Mouse (Mus musculus) heart, adult 2 months (tissue): ENCODE results near the gene Pex26. TPM values are rescaled to one million over a fixed set of nuclear protein-coding genes. Genes with fewer than 3 reads are reported as not detected.

ENCODE experiments used
- DNase-seq, 2 experiments: peaks; one replicate each; pipeline ENCODE4 v3.0.0; 2021
- H3K27ac ChIP-seq: fragments of 200-600 bp; 2 replicates; pipeline ENCODE4 v1.8.1; 2022
- H3K27me3 ChIP-seq: fragments of 200-500 bp; 2 replicates; pipeline ENCODE4 v1.6.1; 2012; ENCODE audit warnings: mild to moderate bottlenecking, low read length, inconsistent platforms, mixed read lengths; ENCODE audit not compliant: control insufficient read depth, insufficient read depth
- H3K36me3 ChIP-seq: fragments of 200-500 bp; 2 replicates; pipeline ENCODE4 v1.6.1; 2012; ENCODE audit warnings: low read length, inconsistent platforms; ENCODE audit not compliant: control insufficient read depth, insufficient read depth
- H3K4me1 ChIP-seq: fragments of 200-500 bp; 2 replicates; pipeline ENCODE4 v1.6.1; 2011; ENCODE audit warnings: low read length; ENCODE audit not compliant: control insufficient read depth, insufficient read depth
- H3K4me3 ChIP-seq: fragments of 200-600 bp; 2 replicates; pipeline ENCODE4 v1.8.1; 2022
- H3K79me2 ChIP-seq: fragments of 200-500 bp; replicated peaks from 2 replicates; pipeline ENCODE4 v1.6.1; 2012; ENCODE audit warnings: mild to moderate bottlenecking, inconsistent platforms, low read length, moderate library complexity, mixed read lengths; ENCODE audit not compliant: control insufficient read depth, insufficient read depth
- H3K9ac ChIP-seq: fragments of 200-500 bp; 2 replicates; pipeline ENCODE4 v1.6.1; 2012; ENCODE audit warnings: low read depth, mild to moderate bottlenecking, control low read depth, inconsistent platforms, low read length, mixed read lengths
- CTCF ChIP-seq: fragments of 200-600 bp; IDR thresholded peaks from 2 replicates; pipeline ENCODE4 v1.8.1; 2022; ENCODE audit warnings: antibody characterized with exemption, mild to moderate bottlenecking, moderate library complexity
- EP300 ChIP-seq: fragments of 200-500 bp; IDR thresholded peaks from 2 replicates; pipeline ENCODE4 v1.6.1; 2011; ENCODE audit warnings: low read depth, low read length, control low read depth; ENCODE audit not compliant: insufficient read depth
- POLR2A ChIP-seq: fragments of 200-500 bp; IDR thresholded peaks from 2 replicates; pipeline ENCODE4 v1.6.1; 2011; ENCODE audit warnings: mild to moderate bottlenecking, low read depth, low read length, control low read depth; ENCODE audit not compliant: insufficient read depth
- WGBS: fragments of 180-500 bp; shearing (Covaris S2); methylation state at CpG from one replicate; pipeline ENCODE4 v1.1.7; 2018; 5-methylcytosine and 5-hydroxymethylcytosine counted together
- intact Hi-C: fragments of 180-260 bp; cut with DNase I; formaldehyde crosslinking; loops from one replicate; pipeline ENCODE4 v1.15.1; 2025
- polyA plus RNA-seq: library from polyadenylated mRNA; depleted of rRNA; stranded (reverse); fragments of >200 nt; gene quantifications from 2 replicates; pipeline ENCODE4 v1.2.3, GENCODE M21; 2012; rRNA removed
- total RNA-seq, 2 experiments: library from RNA; stranded (reverse); gene quantifications; 2 replicates each; pipeline ENCODE4 v1.2.3; 2021

Pex26 gene
- total and polyA plus RNA-seq, 3 experiments: 6.0 to 8.3 (median 6.0) TPM

DNA sequence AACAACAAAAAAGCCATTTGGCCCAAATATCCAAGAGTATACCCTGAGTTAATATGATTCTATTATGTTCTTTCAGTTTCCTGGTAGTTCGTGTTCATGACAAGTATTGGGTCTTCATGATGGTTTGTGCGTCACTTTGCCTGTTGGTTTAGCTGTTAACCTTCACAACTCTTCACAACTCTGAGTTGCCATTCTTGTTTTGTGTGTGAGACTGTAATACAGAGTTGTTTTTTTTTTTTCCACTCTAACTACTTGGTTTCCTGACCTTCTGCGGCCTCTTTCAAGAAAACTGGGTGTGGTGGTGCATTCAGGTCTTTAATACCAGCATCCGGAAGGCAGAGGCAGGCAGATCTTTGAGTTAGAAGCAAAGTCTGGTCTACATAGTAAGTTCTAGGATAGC is 54.7 kb downstream of the Pex26 start:
- H3K9ac ChIP-seq: no peak overlapping the region
- TF ChIP-seq POLR2A (no peak), EP300 (no peak), CTCF (no peak)
- no peak overlapping the region for H3K27ac ChIP-seq
- no peaks in the 10 kb centered on the region for H3K36me3 ChIP-seq
- no peak overlapping the region for H3K4me3 ChIP-seq
- H3K4me1 ChIP-seq: no peaks in the 10 kb centered on the region
- intact Hi-C loops: no loop called here
- no peak for DNase-seq
- H3K79me2 ChIP-seq: no peaks in the 10 kb centered on the region
- WGBS: 93% methylated on average over 4 of the region's 4 CpGs
- H3K27me3 ChIP-seq: no peaks in the 10 kb centered on the region

DNA sequence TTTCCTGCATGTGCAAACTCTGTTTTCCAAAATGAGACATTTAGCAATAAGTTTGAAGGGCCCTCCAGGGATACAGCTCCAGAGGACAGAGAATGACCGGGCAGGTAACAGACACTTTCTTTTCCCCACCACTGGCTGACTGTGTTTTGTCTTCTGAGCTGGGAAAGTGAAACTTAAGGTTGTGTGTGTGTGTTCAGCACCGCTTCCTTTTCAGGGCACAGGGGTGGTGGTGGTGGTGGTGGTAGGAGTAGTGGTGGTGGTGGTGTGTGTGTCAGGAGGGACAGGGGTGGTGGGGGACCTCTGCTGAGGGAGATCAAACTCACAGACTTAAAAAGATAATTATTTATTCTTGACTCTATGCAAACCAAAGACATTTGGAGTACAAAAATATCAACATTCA is 58.3 kb downstream of the Pex26 start:
- no peak for TF ChIP-seq POLR2A
- TF ChIP-seq EP300: no peak
- TF ChIP-seq CTCF: no peak
- DNase-seq: no peak
- Histone ChIP-seq H3K9ac (no peak overlapping the region), H3K4me3 (no peak overlapping the region), H3K36me3 (no peaks in the 10 kb centered on the region), H3K79me2 (no peaks in the 10 kb centered on the region), H3K27me3 (no peaks in the 10 kb centered on the region), H3K27ac (no peak overlapping the region), H3K4me1 (no peaks in the 10 kb centered on the region)
- intact Hi-C loops: no loop called here
- WGBS: 89% methylated on average over 2 of the region's 2 CpGs

DNA sequence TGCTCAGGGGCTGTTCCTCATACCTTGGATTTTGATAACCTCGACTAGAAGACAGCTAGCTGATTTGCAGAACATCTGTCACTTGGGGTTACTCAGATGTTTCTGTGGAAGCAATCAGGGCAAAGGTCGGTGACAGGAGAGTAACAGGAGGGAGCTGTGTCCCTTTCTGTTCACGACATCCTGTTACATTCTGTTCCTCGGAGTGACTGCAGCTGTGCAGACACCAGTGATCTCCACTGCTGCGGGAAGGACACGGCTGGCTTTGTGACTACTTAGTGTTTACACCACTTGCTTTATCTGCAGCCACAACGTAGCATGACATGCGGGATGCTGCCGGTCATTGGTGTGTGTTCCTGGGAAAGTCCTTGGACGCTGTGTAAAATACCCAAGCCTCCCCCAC is 59.7 kb downstream of the Pex26 start:
- Histone ChIP-seq H3K9ac (no peak overlapping the region), H3K27me3 (no peaks in the 10 kb centered on the region), H3K36me3 (no peaks in the 10 kb centered on the region), H3K27ac (no peak overlapping the region), H3K4me3 (no peak overlapping the region), H3K4me1 (no peaks in the 10 kb centered on the region), H3K79me2 (no peaks in the 10 kb centered on the region)
- intact Hi-C loops: no loop called here
- TF ChIP-seq CTCF (no peak), EP300 (no peak), POLR2A (no peak)
- WGBS: 43% methylated on average over 10 of the region's 10 CpGs
- no peak for DNase-seq

DNA sequence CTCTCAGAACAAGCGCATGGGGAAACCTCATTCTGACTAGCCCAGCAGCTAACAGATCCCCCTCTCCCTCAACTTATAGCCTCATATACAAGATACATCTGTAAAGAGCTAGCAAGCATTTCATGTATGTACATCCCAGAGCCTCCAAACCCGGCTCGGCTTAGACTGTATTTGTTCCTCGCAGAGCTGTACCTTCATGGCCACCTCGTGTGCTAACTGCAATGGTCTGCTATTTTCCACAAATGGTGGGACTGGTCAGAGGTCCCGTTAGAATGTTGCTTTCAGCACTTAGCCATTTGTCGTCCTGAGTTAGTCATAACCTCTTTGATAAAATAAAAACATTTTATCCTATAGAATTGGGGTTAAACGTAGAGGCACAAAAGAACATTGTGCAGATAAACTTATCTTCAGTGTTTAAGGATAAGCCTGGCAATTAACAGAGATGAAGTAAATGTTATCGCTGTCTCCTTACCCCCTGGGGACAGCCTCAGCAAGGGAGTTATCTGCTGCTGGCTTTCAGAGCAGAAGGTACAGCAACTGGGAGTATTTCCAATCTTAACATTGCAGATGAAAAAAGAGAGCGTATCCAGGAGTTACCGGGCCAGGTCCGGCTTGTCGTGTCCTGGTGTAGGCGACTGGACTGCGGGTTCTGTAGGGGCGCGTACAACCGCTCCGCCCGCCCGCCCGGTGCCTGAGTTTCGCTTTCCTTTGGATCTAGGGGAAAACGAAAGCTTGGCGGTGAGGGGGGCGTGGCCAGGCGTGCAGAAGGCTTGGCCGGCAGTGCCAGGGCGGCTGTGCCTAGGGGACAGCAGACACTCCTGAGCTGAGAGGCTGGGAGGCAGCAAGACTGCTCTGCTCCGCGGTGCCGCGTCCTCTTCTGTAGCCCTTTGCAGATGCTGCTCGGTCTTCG is 61.9 kb downstream of the Pex26 start, which contains the start of gene Usp18:
Usp18 (plus strand) TSS at position 780 of the 910 bp plus-strand sequence.
- peak within 1 kb of the TSS; percentile 89 for H3K27ac ChIP-seq
- TF ChIP-seq POLR2A (peak; percentile 96), CTCF (no peak), EP300 (peak; percentile 67; the same call in 1 of the 2 replicates)
- intact Hi-C loops: loop anchor here (5.0 kb wide), 1 partner anchor 58 kb away; no protein-coding TSS in a partner anchor

DNA sequence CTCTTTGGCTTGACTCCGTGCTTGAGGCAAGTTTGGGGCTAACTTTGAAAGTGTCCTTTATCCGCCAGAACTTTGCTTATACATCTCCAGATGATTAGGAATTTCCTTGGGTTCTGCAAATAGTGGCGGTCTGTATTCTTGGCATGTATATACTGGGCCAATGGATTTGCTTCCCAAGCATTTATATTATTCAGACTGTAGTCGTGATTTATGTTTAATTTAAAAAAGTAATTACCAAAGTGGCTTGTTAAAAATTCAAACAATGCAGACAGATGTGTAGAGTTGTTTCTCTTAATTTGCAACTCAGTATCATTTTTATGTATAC is 62.5 kb downstream of the Pex26 start:
- Histone ChIP-seq H3K27ac (peak overlapping the region; percentile 89), H3K4me1 (no peaks in the 10 kb centered on the region), H3K36me3 (no peaks in the 10 kb centered on the region; the same call in 1 of the 2 replicates), H3K79me2 (no peaks in the 10 kb centered on the region), H3K4me3 (peak overlapping the region; percentile 74), H3K9ac (peak overlapping the region; percentile 79), H3K27me3 (no peaks in the 10 kb centered on the region)
- TF ChIP-seq POLR2A (no peak), EP300 (no peak), CTCF (no peak)
- no peak for DNase-seq
- intact Hi-C loops: loop anchor here (5.0 kb wide), 1 partner anchor 59 kb away; no protein-coding TSS in a partner anchor
- WGBS: 4% methylated on average over 4 of the region's 4 CpGs

More for the DNA sequence above, 61.9 kb downstream of the Pex26 start, which contains the start of gene Usp18:
- Histone ChIP-seq H3K27me3 (no peaks in the 10 kb centered on the region), H3K4me3 (peak within 1 kb of the TSS; percentile 74), H3K36me3 (no peaks in the 10 kb centered on the region; the same call in 1 of the 2 replicates), H3K9ac (peak within 1 kb of the TSS; percentile 79), H3K79me2 (no peaks in the 10 kb centered on the region), H3K4me1 (no peaks in the 10 kb centered on the region)
- peak; percentile 93 to 94 for DNase-seq
- WGBS: 3% methylated on average over 35 of the region's 35 CpGs

Other genes with a start within 250 kb of the Pex26 start
- gene Mical3, start 52.7 kb upstream of the Pex26 start, total RNA-seq: 100 to 1,000 TPM; 114 to 127 TPM
- gene Mical3, start 52.7 kb upstream of the Pex26 start, polyA plus RNA-seq: 52.1 and 69.0 TPM in 2 replicates
- gene Tuba8, start 27.0 kb downstream of the Pex26 start, total RNA-seq: 100 to 1,000 TPM; 192 to 198 TPM
- gene Tuba8, start 27.0 kb downstream of the Pex26 start, polyA plus RNA-seq: 71.6 and 81.9 TPM in 2 replicates
- 1 to 10 TPM; 1.3 to 1.5 TPM for gene Usp18, start 62.2 kb downstream of the Pex26 start, total RNA-seq
- 3.9 and 5.7 TPM in 2 replicates for gene Usp18, start 62.2 kb downstream of the Pex26 start, polyA plus RNA-seq
- gene Slc6a13, start 116.6 kb downstream of the Pex26 start, total RNA-seq: under 1 TPM in 1 of 2 experiments, not detected in 1; 0.10 TPM
- gene Slc6a13, start 116.6 kb downstream of the Pex26 start, polyA plus RNA-seq: 0.59 TPM in 2 replicates
- gene Slc6a12, start 159.4 kb downstream of the Pex26 start, total RNA-seq: not detected
- 0.18 and 0.23 TPM in 2 replicates for gene Slc6a12, start 159.4 kb downstream of the Pex26 start, polyA plus RNA-seq